Mouse (Mus musculus) ZHBTc4 (cell line): ENCODE measurements around the gene Galp.
"Not testable (repeated sequence)": the region's sequence is repeated elsewhere in the genome, so short reads cannot be mapped to it uniquely, and the experiment has no call there.

Source experiments
- DNase-seq: peaks from one replicate; pipeline ENCODE4 v3.0.0-alpha.2; 2011; ENCODE audit warnings: low read depth, low spot score

Galp gene

GRCm38 (mm10) chr7:6174365-6174987, 22.4 kb upstream of the Galp start:
- not testable (repeated sequence) for DNase-seq

- DNase-seq: no peak
Observed at GRCm38 (mm10) chr7:6179013-6179412, 17.9 kb upstream of the Galp start.

GRCm38 (mm10) chr7:6182882-6183281, 14.0 kb upstream of the Galp start:
- DNase-seq: no peak

- peak; percentile 60 for DNase-seq
Observed at GRCm38 (mm10) chr7:6183802-6184201, 13.1 kb upstream of the Galp start.

GRCm38 (mm10) chr7:6184521-6184920, 12.4 kb upstream of the Galp start:
- DNase-seq: no peak

- DNase-seq: no peak
Observed at GRCm38 (mm10) chr7:6185391-6185790, 11.5 kb upstream of the Galp start.

- DNase-seq: no peak
Observed at GRCm38 (mm10) chr7:6186176-6186575, 10.7 kb upstream of the Galp start.

GRCm38 (mm10) chr7:6186756-6187155, 10.1 kb upstream of the Galp start:
- DNase-seq: no peak

GRCm38 (mm10) chr7:6189542-6189941, 7.3 kb upstream of the Galp start:
- peak; percentile 93 for DNase-seq

GRCm38 (mm10) chr7:6191376-6191775, 5.5 kb upstream of the Galp start:
- peak; percentile 87 for DNase-seq

GRCm38 (mm10) chr7:6194129-6194528, 2.8 kb upstream of the Galp start:
- peak; percentile 81 for DNase-seq

GRCm38 (mm10) chr7:6195777-6196176, 1.1 kb upstream of the Galp start:
- DNase-seq: peak; percentile 65

- DNase-seq: peak; percentile 85
Observed at GRCm38 (mm10) chr7:6204200-6204599, 7.3 kb downstream of the Galp start.

GRCm38 (mm10) chr7:6213144-6213543, 16.3 kb downstream of the Galp start:
- peak; percentile 86 for DNase-seq

GRCm38 (mm10) chr7:6214691-6215090, 17.8 kb downstream of the Galp start:
- DNase-seq: peak; percentile 48

- peak; percentile 63 for DNase-seq
Observed at GRCm38 (mm10) chr7:6220147-6220546, 23.3 kb downstream of the Galp start.

GRCm38 (mm10) chr7:6221978-6222377, 25.1 kb downstream of the Galp start, which contains the start of gene Zscan5b:
TSS of gene Zscan5b (plus strand) at chr7:6222278.
- DNase-seq: no peak

- DNase-seq: peak; percentile 88
Observed at GRCm38 (mm10) chr7:6228491-6228890, 31.6 kb downstream of the Galp start.

GRCm38 (mm10) chr7:6239787-6240186, 42.9 kb downstream of the Galp start:
- DNase-seq: peak; percentile 85

- peak; percentile 74 for DNase-seq
Observed at GRCm38 (mm10) chr7:6240841-6241425, 44.0 kb downstream of the Galp start.

GRCm38 (mm10) chr7:6244361-6245292, 47.7 kb downstream of the Galp start:
- peak; percentile 58 for DNase-seq

GRCm38 (mm10) chr7:6252410-6252809, 55.5 kb downstream of the Galp start, which contains the start of gene Epp13:
TSS of gene Epp13 (plus strand) at chr7:6252710.
- no peak for DNase-seq
